Mouse (Mus musculus): ENCODE measurements at regions not wholly inside any gene's neighbourhood (a gene's known extent, or its start where the extent isn't known, plus 50 kb on each side); places are given as distances from the start of the nearest gene placed in this dataset.

- Histone ChIP-seq H3K79me2 (ENCODE audit: control insufficient read depth, insufficient read depth, low read length, poor library complexity) (no peaks in the 10 kb centered on the region), H3K4me3 (ENCODE audit: control insufficient read depth in 1 of 2, insufficient read depth in 1 of 2, low read depth in 2 of 2, low read length in 2 of 2) (no peak overlapping the region), H3K27me3 (ENCODE audit: control insufficient read depth in 1 of 2, insufficient read depth in 2 of 2, low read length in 2 of 2) (no peaks in the 10 kb centered on the region), H3K36me3 (ENCODE audit: control insufficient read depth in 1 of 2, insufficient read depth in 2 of 2, low read length in 2 of 2) (no peaks in the 10 kb centered on the region), H3K27ac (ENCODE audit: control insufficient read depth, low read depth, low read length) (no peak overlapping the region), H3K9ac (ENCODE audit: control insufficient read depth, low read depth, low read length, poor library complexity, severe bottlenecking) (no peak overlapping the region), H3K9me3 (replicated peaks; ENCODE audit: insufficient read depth, low read length) (no peaks in the 10 kb centered on the region), H3K4me1 (ENCODE audit: control insufficient read depth in 1 of 2, insufficient read depth in 2 of 2, low read length in 2 of 2) (no peaks in the 10 kb centered on the region)
- TF ChIP-seq E2F4 (IDR thresholded peaks at IDR 0.05; ENCODE audit: borderline replicate concordance, low read depth, low read length) (no peak), ETS1 (IDR thresholded peaks at IDR 0.05; ENCODE audit: low read depth, low read length) (no peak), CHD1 (IDR thresholded peaks at IDR 0.05; ENCODE audit: low read depth, low read length) (no peak), CTCF (IDR thresholded peaks at IDR 0.05 in 2 of 3, conservative IDR thresholded peaks at IDR 0.05 in 1 of 3; ENCODE audit: control insufficient read depth in 1 of 3, insufficient read depth in 1 of 3, low read depth in 2 of 3, low read length in 3 of 3, poor library complexity in 1 of 3, severe bottlenecking in 1 of 3) (no peak), TAL1 (IDR thresholded peaks at IDR 0.05; ENCODE audit: low read length) (no peak), SMC3 (IDR thresholded peaks at IDR 0.05; ENCODE audit: low read depth, low read length) (no peak), RAD21 (IDR thresholded peaks at IDR 0.05; ENCODE audit: low read depth, low read length) (no peak), USF1 (IDR thresholded peaks at IDR 0.05; ENCODE audit: low read depth, low read length) (no peak), RCOR1 (IDR thresholded peaks at IDR 0.05; ENCODE audit: low read depth, low read length) (no peak), NELFE (IDR thresholded peaks at IDR 0.05; ENCODE audit: low read depth, low read length) (no peak), CHD2 (IDR thresholded peaks at IDR 0.05; ENCODE audit: low read length) (no peak), MAZ (IDR thresholded peaks at IDR 0.05; ENCODE audit: low read depth, low read length) (no peak), BHLHE40 (IDR thresholded peaks at IDR 0.05; ENCODE audit: borderline replicate concordance, low read depth, low read length) (no peak), TBP (IDR thresholded peaks at IDR 0.05; ENCODE audit: low read depth, low read length) (no peak), ELF1 (IDR thresholded peaks at IDR 0.05; ENCODE audit: low read depth, low read length) (no peak), USF2 (IDR thresholded peaks at IDR 0.05; ENCODE audit: borderline replicate concordance in 1 of 2, insufficient read depth in 1 of 2, low read depth in 1 of 2, low read length in 2 of 2) (no peak)
- DNase-seq (ENCODE audit: low read depth, low spot score), result no peak
Measured at GRCm38 (mm10) chr16:73652976-73653690, 758.5 kb downstream of the Robo2 start.

GRCm38 (mm10) chr16:73647201-73647782 lies 764.3 kb downstream of the Robo2 start:
- Histone ChIP-seq H3K27me3 (ENCODE audit: control insufficient read depth in 1 of 2, insufficient read depth in 2 of 2, low read length in 2 of 2) (no peaks in the 10 kb centered on the region), H3K4me1 (ENCODE audit: control insufficient read depth in 1 of 2, insufficient read depth in 2 of 2, low read length in 2 of 2) (no peaks in the 10 kb centered on the region), H3K9ac (ENCODE audit: control insufficient read depth, low read depth, low read length, poor library complexity, severe bottlenecking) (no peak overlapping the region), H3K36me3 (ENCODE audit: control insufficient read depth in 1 of 2, insufficient read depth in 2 of 2, low read length in 2 of 2) (no peaks in the 10 kb centered on the region), H3K79me2 (ENCODE audit: control insufficient read depth, insufficient read depth, low read length, poor library complexity) (no peaks in the 10 kb centered on the region), H3K4me3 (ENCODE audit: control insufficient read depth in 1 of 2, insufficient read depth in 1 of 2, low read depth in 2 of 2, low read length in 2 of 2) (no peak overlapping the region), H3K27ac (ENCODE audit: control insufficient read depth, low read depth, low read length) (no peak overlapping the region), H3K9me3 (replicated peaks; ENCODE audit: insufficient read depth, low read length) (no peaks in the 10 kb centered on the region)
- DNase-seq (ENCODE audit: low read depth, low spot score), result no peak
- TF ChIP-seq BHLHE40 (IDR thresholded peaks at IDR 0.05; ENCODE audit: borderline replicate concordance, low read depth, low read length) (no peak), UBTF (IDR thresholded peaks at IDR 0.05; ENCODE audit: borderline replicate concordance, insufficient read depth, low read depth, low read length) (no peak), CHD1 (IDR thresholded peaks at IDR 0.05; ENCODE audit: low read depth, low read length) (no peak), ZC3H11A (IDR thresholded peaks at IDR 0.05; ENCODE audit: low read depth, low read length) (no peak), NRF1 (IDR thresholded peaks at IDR 0.05; ENCODE audit: insufficient read depth, low read depth, low read length, poor library complexity, severe bottlenecking) (no peak), TBP (IDR thresholded peaks at IDR 0.05; ENCODE audit: low read depth, low read length) (no peak), SMC3 (IDR thresholded peaks at IDR 0.05; ENCODE audit: low read depth, low read length) (no peak), MAX (IDR thresholded peaks at IDR 0.05; ENCODE audit: low read length) (no peak), POLR2AphosphoS5 (IDR thresholded peaks at IDR 0.05; ENCODE audit: borderline replicate concordance, low read depth, low read length) (no peak), CTCF (IDR thresholded peaks at IDR 0.05 in 2 of 3, conservative IDR thresholded peaks at IDR 0.05 in 1 of 3; ENCODE audit: control insufficient read depth in 1 of 3, insufficient read depth in 1 of 3, low read depth in 2 of 3, low read length in 3 of 3, poor library complexity in 1 of 3, severe bottlenecking in 1 of 3) (no peak), ZMIZ1 (IDR thresholded peaks at IDR 0.05; ENCODE audit: low read depth, low read length) (no peak)

All from MEL (cell line).